Mouse (Mus musculus) thymus, adult 2 months (tissue): ENCODE data around the gene Sf3b2.

ENCODE experiments used
- CTCF ChIP-seq: fragments of 200-500 bp; IDR thresholded peaks from 2 replicates; pipeline ENCODE4 v1.5.1; 2012; ENCODE audit warnings: mild to moderate bottlenecking, control low read depth, low read length, moderate library complexity, borderline replicate concordance; ENCODE audit not compliant: control insufficient read depth, poor library complexity, insufficient read depth; ENCODE audit errors: extremely low read depth
- POLR2A ChIP-seq: fragments of 200-500 bp; IDR thresholded peaks from 2 replicates; pipeline ENCODE4 v1.6.1; 2012; ENCODE audit warnings: mild to moderate bottlenecking, low read length, control low read depth, moderate library complexity; ENCODE audit not compliant: control insufficient read depth, poor library complexity, insufficient read depth; ENCODE audit errors: extremely low read depth

- no peak for TF ChIP-seq CTCF
- no peak for TF ChIP-seq POLR2A
Observed at GRCm38 (mm10) chr19:5335441-5335840, 40.2 kb upstream of the Sf3b2 start, which contains the start of gene Catsper1.
